Mouse (Mus musculus) retina, adult 2 months (tissue): Measurements from ENCODE around the gene Wdr31.
"Not testable (repeated sequence)": the region's sequence is repeated elsewhere in the genome, so short reads cannot be mapped to it uniquely, and the experiment has no call there.

Experiments
- DNase-seq: peaks from one replicate; pipeline ENCODE4 v3.0.0-alpha.2; 2012; ENCODE audit warnings: low read depth, low spot score

Gene Wdr31

DNA sequence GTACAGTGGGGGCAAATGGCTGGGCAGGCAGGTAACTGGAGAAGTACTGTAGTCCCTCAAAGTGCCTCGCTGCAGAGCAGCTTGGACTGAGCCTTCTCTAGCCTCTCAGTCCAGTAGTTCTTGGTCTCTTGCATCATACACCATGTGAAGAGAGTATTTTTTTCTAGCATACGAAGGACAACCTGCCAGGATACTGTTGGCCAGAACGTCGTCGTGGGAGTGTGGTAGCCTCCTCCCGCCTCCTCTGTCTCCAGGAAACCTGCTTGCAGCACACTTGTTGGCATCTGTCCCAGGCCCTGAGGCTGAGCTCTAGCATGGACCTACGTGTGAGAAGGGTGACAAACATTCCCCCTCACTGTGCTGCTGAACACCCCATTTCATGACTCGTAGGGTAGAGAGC is 26.1 kb upstream of the Wdr31 start:
- no peak for DNase-seq

DNA sequence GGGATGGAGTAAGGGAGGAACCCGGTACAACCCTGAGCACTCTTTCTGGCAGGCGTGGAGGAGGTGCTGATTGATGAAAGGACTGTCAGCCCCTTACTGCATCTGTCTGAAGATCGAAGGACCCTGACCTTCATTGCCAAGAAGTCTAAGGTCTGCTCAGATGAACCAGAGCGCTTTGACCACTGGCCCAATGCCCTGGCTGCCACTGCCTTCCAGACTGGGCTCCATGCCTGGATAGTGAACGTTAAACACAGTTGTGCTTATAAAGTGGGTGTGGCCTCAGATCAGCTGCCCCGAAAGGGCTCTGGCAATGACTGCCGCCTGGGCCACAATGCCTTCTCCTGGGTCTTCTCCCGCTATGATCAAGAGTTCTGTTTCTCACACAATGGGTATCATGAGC is 25.2 kb upstream of the Wdr31 start:
- no peak for DNase-seq

DNA sequence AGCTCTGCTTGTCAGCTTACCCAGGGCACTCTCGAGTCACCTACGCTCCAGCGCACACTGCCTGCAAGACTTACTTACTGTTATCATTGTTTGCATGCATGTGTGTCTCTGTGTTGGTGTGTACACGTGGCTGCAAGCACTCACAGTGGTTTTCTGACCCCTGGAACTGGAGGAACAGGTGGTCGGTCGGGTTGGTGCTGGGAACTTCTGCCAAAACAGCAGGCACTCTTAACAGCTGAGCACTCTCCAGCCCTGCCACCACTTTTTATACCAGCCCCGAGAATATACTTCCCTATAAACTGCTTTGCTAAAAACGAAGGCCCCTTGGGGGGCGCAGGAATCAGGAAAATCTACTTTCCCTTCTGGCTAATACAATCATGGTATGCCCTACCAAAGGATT is 23.5 kb upstream of the Wdr31 start:
- no peak for DNase-seq

- DNase-seq: no peak
These were observed 22.0 kb upstream of the Wdr31 start for GRCm38 (mm10) chr4:62492682-62493081.

- no peak for DNase-seq
These were observed 17.2 kb upstream of the Wdr31 start for GRCm38 (mm10) chr4:62487914-62488313.

DNA sequence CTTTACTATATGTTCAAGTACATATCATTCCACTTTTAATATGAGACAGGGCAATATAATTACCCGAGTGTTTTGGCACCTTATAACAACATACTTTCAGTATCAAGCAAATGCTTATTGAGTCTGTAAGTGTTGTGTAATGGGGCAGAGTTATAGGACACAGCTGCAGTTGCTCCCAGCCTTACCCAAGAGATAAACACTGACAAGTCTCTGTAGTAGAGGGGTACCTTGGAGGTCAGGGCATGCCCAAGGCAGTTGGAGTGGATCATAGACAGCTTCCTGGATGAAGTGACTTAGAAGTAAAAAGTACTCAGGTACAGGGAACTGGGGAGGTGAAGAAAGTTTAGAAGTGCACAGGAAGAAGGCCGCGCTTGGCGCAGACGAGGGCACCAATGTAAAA is 16.5 kb upstream of the Wdr31 start:
- no peak for DNase-seq

- DNase-seq: no peak
These were observed 15.5 kb upstream of the Wdr31 start for GRCm38 (mm10) chr4:62486162-62486696.

DNA sequence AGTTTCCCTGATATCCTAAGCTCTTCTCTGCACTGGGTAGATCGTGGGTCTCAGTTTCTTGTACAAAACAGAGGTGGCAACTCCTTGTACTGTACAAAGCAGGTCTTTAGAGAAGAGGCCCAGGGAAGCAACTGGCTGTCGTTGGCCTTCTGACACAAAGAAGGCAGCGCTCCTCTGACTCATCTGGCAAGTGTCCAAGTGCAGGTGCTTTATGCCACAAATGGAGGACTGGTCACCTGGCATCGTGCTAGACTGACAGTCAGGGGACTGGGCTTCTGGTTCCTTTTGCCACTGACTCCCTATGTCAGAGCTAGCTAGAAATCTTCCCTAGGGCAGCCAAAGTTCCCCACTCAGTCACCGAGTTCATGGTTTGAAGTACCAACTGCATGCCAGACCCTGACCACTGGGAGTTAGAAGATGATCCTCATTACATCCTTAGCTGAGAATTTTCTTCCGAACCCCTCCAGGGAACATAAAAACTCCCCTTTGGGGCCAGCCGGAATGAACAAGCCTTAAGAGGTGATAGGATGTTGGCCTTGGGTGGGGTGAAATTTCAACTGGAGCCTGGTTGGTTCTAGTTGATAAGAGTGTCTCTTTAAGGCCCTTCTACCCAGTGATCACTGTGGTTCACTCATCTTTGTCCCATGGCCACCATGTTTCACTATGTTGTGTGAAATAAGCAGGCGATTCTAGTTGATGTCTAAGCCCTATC is 14.9 kb upstream of the Wdr31 start:
- DNase-seq: no peak

DNA sequence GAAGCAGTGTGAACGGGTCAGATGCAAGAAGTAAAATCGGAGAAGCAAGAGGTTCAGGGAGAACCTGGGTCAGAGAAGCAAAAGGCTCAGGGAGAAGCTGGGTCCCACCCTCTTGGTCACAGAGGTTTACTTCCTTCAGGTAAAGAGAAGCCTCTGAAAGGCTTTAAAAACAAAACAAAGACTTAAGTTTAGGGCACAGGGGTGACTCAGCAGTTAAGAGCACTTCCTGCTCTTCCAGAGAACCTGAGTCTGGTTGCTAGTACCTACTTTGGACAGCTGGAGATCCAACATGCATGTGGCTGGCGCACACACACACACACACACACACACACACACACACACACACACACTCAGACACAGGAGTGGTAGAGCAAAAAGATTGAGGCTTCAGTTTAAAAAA is 14.2 kb upstream of the Wdr31 start:
- no peak for DNase-seq

DNA sequence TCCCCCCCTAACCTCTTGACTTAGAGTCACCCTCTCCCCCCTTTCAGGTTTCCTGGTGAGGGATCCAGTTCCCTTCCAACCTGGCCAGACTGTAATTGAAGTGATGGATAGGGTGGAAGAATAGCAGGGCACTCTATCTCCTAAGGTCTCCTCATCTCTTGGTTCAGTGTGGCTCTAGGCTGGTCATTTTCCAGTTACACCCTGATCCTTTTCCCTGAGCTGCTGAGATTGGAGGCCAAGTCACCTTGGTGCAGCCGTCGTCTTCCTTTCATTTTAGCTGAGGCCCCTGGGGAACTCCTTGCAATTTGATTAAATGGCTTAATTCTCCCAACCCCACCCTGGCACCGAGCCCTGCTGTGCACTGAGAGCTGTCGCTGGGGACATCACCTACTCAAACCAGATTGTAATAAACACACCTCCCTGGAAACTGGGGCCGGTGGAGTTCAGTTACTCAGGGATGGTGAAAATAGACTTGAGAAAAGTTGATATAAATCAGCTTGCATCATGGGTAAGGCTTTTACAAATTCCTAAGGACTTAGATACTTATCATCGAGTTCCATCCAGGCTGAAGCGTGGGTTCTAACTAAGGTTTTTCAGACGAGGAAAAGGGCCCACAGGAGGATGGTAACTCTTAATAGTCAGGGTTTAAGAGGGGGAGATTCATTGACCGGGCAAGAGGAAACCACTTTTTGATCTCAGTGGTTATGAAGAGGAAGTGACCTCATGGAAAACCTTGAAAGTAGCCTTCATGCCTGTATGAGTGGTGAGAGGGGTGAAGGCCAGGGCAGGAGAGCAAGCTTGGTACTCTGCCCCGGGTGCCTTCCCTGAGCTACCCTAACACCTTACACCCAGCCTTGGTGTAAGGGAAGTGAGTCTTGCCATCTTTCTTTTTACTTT is 10.3 kb upstream of the Wdr31 start:
- no peak for DNase-seq

DNA sequence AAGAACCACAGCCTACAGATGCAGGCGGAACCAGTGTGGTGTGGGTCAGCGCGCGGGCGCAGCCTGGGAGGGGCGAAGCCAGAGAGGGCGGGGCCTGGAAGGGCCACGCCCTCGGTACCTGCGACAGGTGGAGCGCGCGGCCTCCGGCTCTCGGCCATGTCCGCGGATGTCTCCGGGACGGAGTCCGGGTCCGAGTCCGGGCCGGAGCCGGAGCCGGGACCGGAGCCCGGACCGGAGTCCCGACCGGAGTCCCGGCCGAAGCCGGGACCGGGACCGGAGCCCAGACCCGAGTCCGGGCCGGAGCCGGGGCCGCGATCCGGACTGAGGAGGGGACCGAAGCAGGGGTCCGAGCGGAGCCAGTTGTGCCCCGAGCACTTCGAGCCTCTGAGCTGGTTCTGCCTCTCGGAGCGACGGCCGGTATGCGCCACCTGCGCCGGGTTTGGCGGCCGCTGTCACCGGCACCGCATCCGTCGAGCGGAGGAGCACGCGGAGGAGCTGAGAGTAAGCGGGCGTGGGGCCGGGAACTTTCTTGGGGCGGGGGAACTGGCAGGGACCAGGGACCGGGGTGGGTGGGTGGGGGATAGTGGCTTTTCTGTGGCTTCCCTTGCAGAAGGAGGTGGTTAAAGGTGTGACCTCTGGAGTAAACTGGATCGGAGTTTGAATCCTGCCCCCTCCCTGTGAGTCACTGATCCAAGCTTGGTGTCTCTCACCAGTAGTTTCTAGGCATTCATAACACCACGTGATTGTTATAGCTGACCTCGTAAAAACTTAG is 9.4 kb upstream of the Wdr31 start, which contains the start of gene Bspry:
TSS of gene Bspry (plus strand) at position 117 of the 772 bp plus-strand sequence.
- no peak for DNase-seq

- DNase-seq: not testable (repeated sequence)
These were observed 8.9 kb upstream of the Wdr31 start for GRCm38 (mm10) chr4:62479593-62479936.

DNA sequence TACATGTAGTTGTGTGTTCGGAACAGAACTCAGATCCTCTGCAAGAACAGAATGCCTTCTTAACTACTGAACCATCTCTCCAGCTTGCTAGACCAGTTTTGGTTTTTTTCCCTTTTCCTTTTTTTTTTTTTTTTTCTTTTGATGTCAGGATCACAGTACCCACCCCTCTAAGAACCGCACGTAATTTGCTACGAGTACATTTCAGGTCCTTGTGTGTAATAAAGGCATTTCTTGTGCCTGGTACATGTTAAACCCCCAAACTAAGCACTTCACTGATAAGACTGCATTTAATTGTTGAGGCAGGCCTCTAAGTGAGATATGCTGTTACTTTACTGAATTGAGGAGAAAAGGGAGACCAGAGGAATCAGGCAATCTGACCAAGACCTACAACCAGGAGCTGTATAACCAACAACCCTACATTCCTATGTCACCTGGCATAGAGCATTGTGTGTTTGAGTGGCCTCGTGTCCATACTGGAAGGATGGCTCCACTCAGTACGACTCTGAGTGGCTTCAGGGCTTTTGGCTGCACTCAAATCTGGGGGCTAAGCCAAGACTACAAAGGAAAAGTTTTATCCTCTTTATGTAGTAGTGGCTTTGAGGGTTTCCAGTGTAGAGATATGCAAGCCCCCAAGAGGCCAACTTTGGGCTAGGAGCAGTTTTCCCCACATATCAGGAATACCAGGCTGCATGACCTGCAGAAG is 7.0 kb upstream of the Wdr31 start:
- DNase-seq: no peak

DNA sequence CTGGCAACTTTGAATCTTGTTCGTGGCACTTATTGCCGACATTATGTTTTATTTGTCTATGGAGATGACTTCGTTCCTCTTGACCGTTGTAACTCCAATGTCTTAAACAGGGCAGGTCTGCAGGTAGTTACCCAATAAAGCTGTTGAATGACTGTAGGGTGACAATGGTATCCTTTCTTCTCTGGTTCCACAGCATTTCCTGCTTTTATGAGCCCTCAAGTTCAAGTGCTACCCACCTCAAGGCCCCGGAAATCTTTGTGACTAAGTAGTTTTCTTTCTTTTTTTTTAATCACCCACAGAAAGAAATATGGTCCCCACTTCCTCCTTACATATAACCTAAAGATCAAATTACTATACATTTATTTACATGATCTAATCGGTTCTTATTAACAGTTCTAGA is 5.1 kb upstream of the Wdr31 start:
- DNase-seq: no peak

GRCm38 (mm10) chr4:62475131-62475530 is 4.4 kb upstream of the Wdr31 start:
- no peak for DNase-seq

- DNase-seq: no peak
These were observed 1.4 kb upstream of the Wdr31 start for GRCm38 (mm10) chr4:62472071-62472470.

DNA sequence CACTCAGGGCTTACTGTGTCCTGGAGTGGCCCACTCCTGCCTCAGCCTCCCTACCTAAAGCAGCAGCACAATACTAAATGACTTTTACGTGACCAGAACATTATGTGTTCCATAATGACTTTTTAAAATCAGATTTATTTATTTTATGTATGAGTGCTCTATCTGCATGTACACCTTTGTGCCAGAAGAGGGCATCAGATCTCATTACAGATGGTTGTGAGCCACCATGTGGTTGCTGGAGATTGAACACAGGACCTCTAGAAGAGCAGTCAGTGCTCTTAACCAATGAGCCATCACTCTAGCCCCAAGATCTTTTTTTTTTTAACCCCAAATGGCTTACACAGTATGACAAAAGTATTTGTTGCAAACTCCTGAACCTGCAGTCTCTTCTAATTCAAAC is 2.5 kb downstream of the Wdr31 start:
- no peak for DNase-seq

DNA sequence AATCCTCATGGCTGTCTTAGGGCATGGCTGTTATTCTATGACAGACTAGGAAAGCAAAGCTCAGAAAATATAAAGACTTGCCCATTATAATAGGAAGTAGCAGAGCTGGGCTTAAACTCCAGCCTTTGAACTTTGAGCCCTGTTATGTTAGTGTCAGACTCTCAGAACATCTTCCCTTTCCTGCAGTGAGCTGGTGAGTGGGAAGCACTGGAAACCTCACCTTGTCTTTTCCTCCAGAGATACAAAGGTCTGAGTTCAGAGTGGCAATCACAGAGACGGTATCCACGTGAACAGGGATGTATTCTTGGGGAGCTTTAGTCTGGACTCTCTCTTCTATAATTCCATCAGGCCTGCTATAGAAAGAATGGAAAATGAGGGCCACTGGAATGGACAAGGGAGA is 7.6 kb downstream of the Wdr31 start:
- no peak for DNase-seq

- DNase-seq: no peak
These were observed 10.3 kb downstream of the Wdr31 start for GRCm38 (mm10) chr4:62460348-62460747.

DNA sequence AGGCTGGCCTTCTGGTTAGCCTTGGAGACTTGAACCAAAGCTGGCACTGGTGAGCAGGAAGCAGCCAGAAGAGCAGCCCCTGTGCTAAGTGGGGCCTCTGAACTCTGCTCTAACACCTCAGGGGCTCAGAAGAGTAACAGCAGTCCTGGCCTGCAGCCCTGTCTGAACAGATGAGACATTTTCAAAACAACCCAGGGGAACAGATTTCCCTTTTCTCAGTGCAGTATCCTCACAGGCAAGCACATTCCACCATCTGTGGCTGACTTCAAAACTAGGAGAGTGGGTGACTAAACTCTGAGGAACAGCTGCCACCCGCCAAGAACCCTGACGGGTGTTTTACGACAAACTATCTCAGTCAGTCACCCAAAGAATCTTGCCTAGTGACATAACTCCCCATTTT is 11.6 kb downstream of the Wdr31 start:
- no peak for DNase-seq

DNA sequence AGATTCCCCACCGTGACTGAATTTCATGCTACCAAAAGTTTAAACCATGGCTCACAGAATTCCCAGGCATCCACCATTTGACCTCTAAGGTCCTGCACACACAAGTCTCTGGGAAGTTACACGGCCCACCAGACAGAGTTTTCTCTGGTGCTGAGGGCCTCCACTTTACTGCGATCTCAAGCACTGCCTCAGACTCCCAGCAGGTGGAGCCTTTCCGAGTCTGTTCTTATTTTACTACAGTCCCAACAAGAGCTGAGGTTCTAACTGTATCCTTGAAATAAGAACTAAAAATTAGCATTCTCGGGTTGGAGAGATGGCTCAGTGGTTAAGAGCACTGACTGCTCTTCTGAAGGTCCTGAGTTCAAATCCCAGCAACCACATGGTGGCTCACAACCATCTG is 15.7 kb downstream of the Wdr31 start:
- no peak for DNase-seq
